Comparison of ENCODE assay signal across 19 mouse cellular contexts in the genomic region with DNA sequence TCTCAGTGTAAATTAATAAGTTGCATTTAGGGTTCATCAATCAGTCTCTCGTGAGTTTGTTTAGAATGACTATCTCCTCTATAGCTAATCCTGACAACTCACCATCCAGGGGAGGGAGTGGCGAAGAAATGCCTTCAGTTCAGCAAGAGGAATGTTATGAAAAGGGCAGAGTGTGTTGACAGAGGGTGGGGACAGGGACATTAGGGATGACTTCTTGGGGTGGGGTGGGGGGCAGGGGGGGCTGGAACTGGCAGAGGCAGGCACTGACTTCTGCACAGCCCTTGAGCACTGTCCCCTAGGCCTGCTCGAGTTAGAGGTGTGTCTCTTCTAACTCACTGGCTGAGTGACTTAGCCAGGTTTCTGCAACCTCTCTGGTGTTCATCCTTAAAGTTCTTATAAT. TPM values are rescaled to one million over a fixed set of nuclear protein-coding genes. Genes with fewer than 3 reads are reported as not detected.
"Had no signal": no experiment of that assay in that cellular context is flagged by ENCODE, and none has a peak within 500 bp of the region (broad histone marks: within the 10 kb centered on the region; RNA-seq: fewer than 3 reads in every experiment).

No protein-coding gene starts in this region.

- H3K27ac ChIP-seq: kidney, embryonic 15.5 days; left cerebral cortex, adult 2 months; liver, embryonic 14.5 days; lung, embryonic 15.5 days; midbrain, embryonic 10.5 days; midbrain, embryonic 13.5 days; neural tube, embryonic 13.5 days had no signal

- H3K27me3 ChIP-seq: kidney, embryonic 15.5 days; lung, embryonic 15.5 days; midbrain, embryonic 13.5 days; neural tube, embryonic 13.5 days had no signal

- H3K36me3 ChIP-seq: kidney, embryonic 15.5 days; lung, embryonic 15.5 days; midbrain, embryonic 10.5 days; midbrain, embryonic 13.5 days; neural tube, embryonic 13.5 days had no signal

- H3K9me3 ChIP-seq: kidney, embryonic 15.5 days; lung, embryonic 15.5 days; midbrain, embryonic 13.5 days; neural tube, embryonic 13.5 days had no signal

- DNase-seq: kidney, adult 8-10 months; kidney, postnatal 10 days; kidney, postnatal 36 days; layer of hippocampus, postnatal 36 days; lung, postnatal 10 days; lung, postnatal 36 days; thymus, adult 18-20 months; thymus, postnatal 36 days had no signal

- H3K4me2 ChIP-seq: kidney, embryonic 15.5 days; lung, embryonic 15.5 days; midbrain, embryonic 13.5 days; neural tube, embryonic 13.5 days had no signal

- H3K4me1 ChIP-seq: kidney, embryonic 15.5 days; midbrain, embryonic 10.5 days; midbrain, embryonic 13.5 days; neural tube, embryonic 13.5 days had no signal

- ATAC-seq: midbrain, embryonic 13.5 days; midbrain, embryonic 16.5 days had no signal

- H3K9ac ChIP-seq: kidney, embryonic 15.5 days; liver, embryonic 14.5 days; lung, embryonic 15.5 days; midbrain, embryonic 13.5 days; neural tube, embryonic 13.5 days had no signal

- H3K4me3 ChIP-seq: kidney, embryonic 15.5 days; left cerebral cortex, adult 2 months; lung, embryonic 15.5 days; midbrain, embryonic 10.5 days; midbrain, embryonic 13.5 days; myocyte; neural tube, embryonic 13.5 days had no signal

RNA-seq across cellular contexts. Expression of a gene that starts 31.7 kb away (rescaled TPM):
- total RNA-seq: liver, adult 2 months; monocyte, adult 5-6 weeks had no signal
